Mouse (Mus musculus): ENCODE measurements at regions not wholly inside any gene's neighbourhood (a gene's known extent, or its start where the extent isn't known, plus 50 kb on each side); places are given as distances from the start of the nearest gene placed in this dataset.

- DNase-seq, result no peak
Measured at GRCm38 (mm10) chr6:51012086-51012830, 358.0 kb upstream of the Npvf start.

GRCm38 (mm10) chr6:51015735-51016134, 361.5 kb upstream of the Npvf start:
- DNase-seq, result no peak

GRCm38 (mm10) chr6:51016441-51017070, 362.3 kb upstream of the Npvf start:
- no peak for DNase-seq

GRCm38 (mm10) chr6:51017260-51017999, 363.2 kb upstream of the Npvf start:
- no peak for DNase-seq

- no peak for DNase-seq
Measured at GRCm38 (mm10) chr6:51021206-51021605, 367.0 kb upstream of the Npvf start.

GRCm38 (mm10) chr6:51023361-51023760, 369.1 kb upstream of the Npvf start:
- DNase-seq, result no peak

- no peak for DNase-seq
Measured at GRCm38 (mm10) chr6:51024756-51025155, 370.5 kb upstream of the Npvf start.

GRCm38 (mm10) chr6:51025411-51025810, 371.2 kb upstream of the Npvf start:
- no peak for DNase-seq

GRCm38 (mm10) chr6:51027296-51027695, 373.1 kb upstream of the Npvf start:
- no peak for DNase-seq

GRCm38 (mm10) chr6:51029516-51029915, 375.3 kb upstream of the Npvf start:
- DNase-seq, result no peak

- no peak for DNase-seq
Measured at GRCm38 (mm10) chr6:51029953-51030352, 375.7 kb upstream of the Npvf start.

- DNase-seq, result no peak
Measured at GRCm38 (mm10) chr6:51033835-51034234, 379.6 kb upstream of the Npvf start.

GRCm38 (mm10) chr6:51036074-51036473, 381.8 kb upstream of the Npvf start:
- DNase-seq, result no peak

- no peak for DNase-seq
Measured at GRCm38 (mm10) chr6:51036553-51036952, 382.3 kb upstream of the Npvf start.

GRCm38 (mm10) chr6:51036956-51037355, 382.7 kb upstream of the Npvf start:
- DNase-seq, result no peak

- no peak for DNase-seq
Measured at GRCm38 (mm10) chr6:51039486-51040180, 385.4 kb upstream of the Npvf start.

GRCm38 (mm10) chr6:51043970-51044369, 388.5 kb upstream of the Nfe2l3 start:
- no peak for DNase-seq

- no peak for DNase-seq
Measured at GRCm38 (mm10) chr6:51044873-51045272, 387.6 kb upstream of the Nfe2l3 start.

- DNase-seq, result no peak
Measured at GRCm38 (mm10) chr6:51052451-51052921, 380.0 kb upstream of the Nfe2l3 start.

- no peak for DNase-seq
Measured at GRCm38 (mm10) chr6:51057229-51057628, 375.2 kb upstream of the Nfe2l3 start.

- DNase-seq, result no peak
Measured at GRCm38 (mm10) chr6:51059923-51060847, 372.3 kb upstream of the Nfe2l3 start.
